Mouse (Mus musculus) midbrain, embryonic 11.5 days (tissue): Measurements from ENCODE around the gene 1700017B05Rik. TPM values are rescaled to one million over a fixed set of nuclear protein-coding genes. Genes with fewer than 3 reads are reported as not detected.

ENCODE experiments used
- ATAC-seq: fragments of 200-750 bp; cut with Nextera tagmentation; 2 replicates; pipeline ENCODE4 v1.8.0; 2017; ENCODE audit warnings: moderate TSS enrichment, moderate library complexity; ENCODE audit not compliant: low FRiP score
- DNase-seq: peaks from one replicate; pipeline ENCODE4 v3.0.0; 2015; ENCODE audit warnings: low spot score; ENCODE audit errors: missing footprints
- H3K27ac ChIP-seq: fragments of 300-500 bp; sonication (generic); 2 replicates; pipeline ENCODE4 v1.5.1; 2014; ENCODE audit warnings: low read depth, low read length
- H3K27me3 ChIP-seq: fragments of 300-500 bp; sonication (generic); 2 replicates; pipeline ENCODE4 v1.6.1; 2014; ENCODE audit warnings: mild to moderate bottlenecking, low read length, moderate library complexity, mixed read lengths; ENCODE audit not compliant: control insufficient read depth, insufficient read depth
- H3K36me3 ChIP-seq: fragments of 300-500 bp; sonication (generic); 2 replicates; pipeline ENCODE4 v1.6.1; 2014; ENCODE audit warnings: mild to moderate bottlenecking, low read length, moderate library complexity, mixed read lengths; ENCODE audit not compliant: control insufficient read depth, insufficient read depth
- H3K4me1 ChIP-seq: fragments of 300-500 bp; sonication (generic); 2 replicates; pipeline ENCODE4 v1.6.1; 2014; ENCODE audit warnings: low read length; ENCODE audit not compliant: control insufficient read depth, insufficient read depth
- H3K4me2 ChIP-seq: fragments of 300-500 bp; sonication (generic); 2 replicates; pipeline ENCODE4 v1.6.1; 2014; ENCODE audit warnings: mild to moderate bottlenecking, moderate library complexity
- H3K4me3 ChIP-seq: fragments of 300-500 bp; sonication (generic); 2 replicates; pipeline ENCODE4 v1.5.1; 2014; ENCODE audit warnings: low read depth, low read length
- H3K9ac ChIP-seq: fragments of 300-500 bp; sonication (generic); 2 replicates; pipeline ENCODE4 v1.6.1; 2014; ENCODE audit warnings: low read length
- H3K9me3 ChIP-seq: fragments of 300-500 bp; sonication (generic); 2 replicates; pipeline ENCODE4 v1.6.1; 2016; ENCODE audit warnings: low read length; ENCODE audit not compliant: control insufficient read depth
- WGBS: fragments of 180-500 bp; shearing (Covaris S2); extraction: QIAGEN DNeasy Blood & Tissue Kit; methylation state at CpG from one replicate; pipeline ENCODE4 v1.1.7; 2014; 5-methylcytosine and 5-hydroxymethylcytosine counted together
- polyA plus RNA-seq: library from polyadenylated mRNA; unstranded; fragments of >200 nt; fragmentation: Nextera tagmentation; extraction: Ambion mirVana; gene quantifications from 2 replicates; pipeline ENCODE4 v1.2.1, GENCODE M21; 2014

Gene 1700017B05Rik
- polyA plus RNA-seq, 1 experiment from 2014 or later: 9.3 TPM

DNA sequence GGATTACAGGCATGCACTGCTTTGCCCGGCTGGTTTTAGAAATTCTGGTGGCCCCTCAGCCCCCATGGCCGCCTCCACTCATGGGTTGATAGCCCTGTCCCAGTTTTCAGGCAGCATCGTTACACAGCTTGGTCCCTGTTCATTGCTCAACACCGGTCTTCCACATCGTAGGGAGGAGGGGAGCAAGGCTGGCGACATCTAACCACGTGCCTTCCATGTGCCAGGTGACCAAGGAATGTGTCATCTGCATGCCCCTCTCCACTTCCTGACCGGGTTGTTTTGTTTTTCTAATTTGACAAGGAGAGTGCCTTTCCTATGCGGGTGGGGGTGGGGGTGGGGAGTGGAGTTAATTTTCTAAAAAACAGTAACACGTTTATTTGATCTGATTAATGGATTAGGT is 5.7 kb upstream of the 1700017B05Rik start:
- H3K4me1 ChIP-seq: peaks cover 9% of the 10 kb centered on the region
- ATAC-seq: no peak
- no peaks in the 10 kb centered on the region for H3K9me3 ChIP-seq
- H3K27me3 ChIP-seq: no peaks in the 10 kb centered on the region
- WGBS: 39% methylated on average over 10 of the region's 10 CpGs
- H3K36me3 ChIP-seq: no peaks in the 10 kb centered on the region
- H3K4me3 ChIP-seq: no peak overlapping the region
- no peak overlapping the region for H3K27ac ChIP-seq
- DNase-seq: peak; percentile 72
- no peak overlapping the region for H3K9ac ChIP-seq
- no peak overlapping the region for H3K4me2 ChIP-seq

DNA sequence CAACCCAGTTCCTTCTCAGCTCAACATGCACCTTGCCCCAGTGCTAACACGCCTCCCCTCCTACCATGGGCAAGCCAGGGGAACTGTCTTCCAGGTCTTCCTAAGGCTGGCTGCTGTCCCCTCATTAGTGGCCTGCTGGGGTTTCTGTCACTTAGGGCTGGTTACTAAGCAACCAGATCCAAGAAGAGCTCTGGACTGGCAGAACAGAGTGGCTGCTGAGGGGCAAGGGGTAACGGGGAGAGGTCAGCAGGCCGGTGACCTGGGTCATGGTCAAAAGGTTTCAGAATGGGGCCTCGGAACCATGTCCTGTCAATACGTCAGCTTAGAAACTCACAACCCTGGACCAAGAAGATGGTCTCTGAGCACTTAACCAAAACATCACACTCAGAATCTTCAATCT is 5.0 kb upstream of the 1700017B05Rik start:
- Histone ChIP-seq H3K4me2 (no peak overlapping the region), H3K9ac (no peak overlapping the region), H3K36me3 (no peaks in the 10 kb centered on the region), H3K4me3 (no peak overlapping the region), H3K9me3 (no peaks in the 10 kb centered on the region), H3K27ac (no peak overlapping the region), H3K4me1 (peaks cover 9% of the 10 kb centered on the region), H3K27me3 (no peaks in the 10 kb centered on the region)
- WGBS: 8% methylated on average over 5 of the region's 5 CpGs
- ATAC-seq (no peak), DNase-seq (peak; percentile 88)

DNA sequence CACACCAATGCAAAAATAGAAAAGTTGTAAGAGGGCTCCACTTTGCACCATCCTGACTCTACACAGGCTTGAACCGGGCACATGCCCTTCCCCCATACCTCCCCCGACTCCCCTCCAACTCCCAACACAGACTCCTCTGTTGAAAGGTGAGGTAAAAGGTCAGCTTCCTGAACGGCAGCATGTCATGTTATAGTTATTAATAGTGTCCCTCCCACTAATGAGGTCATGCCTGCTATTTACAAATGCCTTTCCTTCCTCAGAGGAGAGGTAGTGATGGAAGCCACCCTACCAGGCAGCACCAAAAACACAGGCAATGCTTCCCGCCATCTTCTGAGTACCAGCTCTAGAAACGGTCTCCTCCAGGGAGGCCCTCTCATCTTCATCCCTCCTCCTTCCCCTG is 2.7 kb upstream of the 1700017B05Rik start:
- Histone ChIP-seq H3K4me3 (no peak overlapping the region), H3K4me2 (no peak overlapping the region), H3K27ac (no peak overlapping the region), H3K27me3 (peaks cover 4% of the 10 kb centered on the region; the same call in 1 of the 2 replicates), H3K9me3 (no peaks in the 10 kb centered on the region), H3K9ac (no peak overlapping the region), H3K36me3 (no peaks in the 10 kb centered on the region), H3K4me1 (peaks cover 16% of the 10 kb centered on the region)
- WGBS: 60% methylated on average over 5 of the region's 5 CpGs
- DNase-seq: peak; percentile 81
- no peak for ATAC-seq

DNA sequence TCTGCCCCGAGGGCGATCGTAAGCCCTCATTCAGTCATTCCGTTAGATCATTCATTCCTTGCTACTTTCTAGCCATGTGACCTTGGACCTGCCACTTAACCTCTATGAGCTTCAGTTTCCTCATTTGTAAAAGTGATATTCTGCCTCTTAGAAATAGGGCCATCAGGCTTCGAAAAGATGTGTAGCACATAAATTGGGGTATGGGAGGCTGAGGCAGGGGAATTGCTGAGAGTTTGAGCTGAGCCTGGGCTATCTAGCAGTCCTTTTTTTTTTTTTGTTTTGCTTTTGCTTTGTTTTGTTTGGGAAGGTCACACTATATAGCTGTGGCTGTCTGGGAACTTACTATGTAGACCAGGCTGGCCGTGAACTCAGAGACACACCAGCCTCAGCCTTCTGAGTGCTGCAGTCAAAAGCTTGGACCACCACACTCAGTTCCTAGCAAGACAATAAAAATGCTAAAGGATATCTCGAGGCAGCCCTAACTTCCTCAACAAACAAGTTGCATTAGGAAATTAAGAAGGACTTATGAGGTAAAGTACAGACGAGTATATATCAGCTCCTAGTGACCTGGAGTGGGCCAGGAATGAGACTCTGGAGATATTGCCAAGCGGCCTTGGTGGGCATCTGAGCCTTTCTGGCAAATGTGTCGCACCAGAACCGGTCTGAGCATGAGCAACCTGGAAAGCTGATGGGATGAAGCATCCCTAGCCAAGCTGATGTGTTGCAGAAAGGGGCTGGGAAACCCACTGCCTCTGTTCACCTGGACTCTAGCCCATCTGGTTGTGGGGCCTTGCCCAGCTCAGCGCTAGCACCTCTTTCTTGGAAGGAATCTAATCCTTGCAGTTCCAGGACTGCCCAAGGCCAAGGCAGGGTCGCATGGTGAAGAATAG is 628 bp upstream of the 1700017B05Rik start:
- DNase-seq (peak; percentile 77), ATAC-seq (no peak)
- Histone ChIP-seq H3K27ac (no peak overlapping the region; the same call in 1 of the 2 replicates), H3K27me3 (peaks cover 4% of the 10 kb centered on the region; the same call in 1 of the 2 replicates), H3K4me2 (peak overlapping the region; percentile 96), H3K4me3 (peak overlapping the region; percentile 75), H3K36me3 (peaks cover under 1% of the 10 kb centered on the region; the same call in 1 of the 2 replicates), H3K4me1 (peaks cover 14% of the 10 kb centered on the region), H3K9ac (peak overlapping the region; percentile 85), H3K9me3 (no peaks in the 10 kb centered on the region)
- 52% methylated on average over 13 of the region's 13 CpGs for WGBS

DNA sequence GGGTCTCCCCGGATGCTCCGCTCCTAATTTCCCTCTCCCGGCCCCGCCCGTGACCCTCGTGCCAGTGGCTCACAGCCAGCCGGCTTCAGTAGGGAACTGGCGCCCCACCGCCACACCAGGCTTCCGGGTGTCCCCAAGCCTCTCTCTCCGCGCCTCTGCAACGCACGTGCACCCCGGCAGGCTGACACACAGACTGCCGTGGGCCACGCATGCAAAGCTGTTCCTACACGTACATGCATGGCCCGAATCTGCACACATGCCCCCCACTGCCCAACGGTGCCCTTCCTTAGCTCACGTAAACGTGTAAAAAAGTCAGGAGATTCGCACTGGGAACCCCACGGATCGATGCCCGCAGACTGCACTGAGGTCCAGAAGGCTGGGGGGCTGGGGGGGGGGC is 898 bp downstream of the 1700017B05Rik start:
- ATAC-seq: no peak
- DNase-seq: no peak
- Histone ChIP-seq H3K9ac (peak overlapping the region; percentile 85), H3K27me3 (peaks cover 4% of the 10 kb centered on the region; the same call in 1 of the 2 replicates), H3K36me3 (peaks cover 3% of the 10 kb centered on the region; the same call in 1 of the 2 replicates), H3K9me3 (no peaks in the 10 kb centered on the region), H3K4me1 (peaks cover 7% of the 10 kb centered on the region; the same call in 1 of the 2 replicates), H3K4me3 (peak overlapping the region; percentile 75), H3K27ac (no peak overlapping the region), H3K4me2 (peak overlapping the region; percentile 96)
- WGBS: 0% methylated on average over 26 of the region's 26 CpGs

DNA sequence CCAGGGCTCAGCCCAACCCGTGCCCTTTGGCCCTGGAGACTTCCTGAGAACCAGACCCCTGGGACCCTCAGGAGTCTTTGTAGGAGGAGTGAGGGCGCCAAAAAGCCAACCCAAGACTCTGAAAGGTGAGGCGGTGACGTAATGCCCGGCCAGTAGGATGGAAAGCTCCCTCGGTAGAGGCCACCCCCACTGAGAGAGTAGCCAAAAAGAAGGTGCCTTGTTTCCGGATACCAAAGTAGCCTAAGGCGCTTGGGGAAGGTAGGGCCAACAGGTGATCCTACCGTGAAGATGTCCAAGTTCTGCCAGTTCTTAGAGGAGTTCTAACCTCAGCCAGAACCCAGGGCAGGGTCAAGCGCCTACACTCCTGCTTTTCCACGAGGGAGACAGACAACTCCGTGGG is 1.5 kb downstream of the 1700017B05Rik start:
- Histone ChIP-seq H3K4me1 (peaks cover 7% of the 10 kb centered on the region; the same call in 1 of the 2 replicates), H3K27me3 (peaks cover 4% of the 10 kb centered on the region; the same call in 1 of the 2 replicates), H3K36me3 (peaks cover 3% of the 10 kb centered on the region; the same call in 1 of the 2 replicates), H3K9me3 (no peaks in the 10 kb centered on the region), H3K9ac (peak overlapping the region; percentile 85; the same call in 1 of the 2 replicates), H3K4me2 (peak overlapping the region; percentile 96), H3K4me3 (peak overlapping the region; percentile 75), H3K27ac (no peak overlapping the region)
- 20% methylated on average over 12 of the region's 12 CpGs for WGBS
- no peak for ATAC-seq
- peak; percentile 87 for DNase-seq

DNA sequence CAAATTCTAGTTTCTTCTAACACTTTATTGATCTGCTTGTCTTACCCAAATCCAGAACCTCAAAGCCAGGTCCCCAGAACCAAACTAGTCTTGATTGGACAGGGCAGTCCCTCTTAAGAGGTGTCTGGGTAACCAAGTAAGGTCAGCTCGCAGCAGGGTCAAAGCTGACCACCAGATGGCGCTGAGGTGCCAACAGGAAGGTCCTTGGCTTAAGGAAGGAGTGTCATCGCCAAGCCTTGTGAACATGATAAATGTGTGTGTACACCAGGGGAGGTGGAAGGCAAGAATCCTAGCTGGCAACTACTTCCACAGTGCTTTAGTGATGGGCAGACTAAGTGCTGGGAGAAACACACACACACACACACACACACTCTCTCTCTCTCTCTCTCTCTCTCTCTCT is 2.7 kb downstream of the 1700017B05Rik start:
- no peak overlapping the region for H3K4me3 ChIP-seq
- 12% methylated on average over 3 of the region's 3 CpGs for WGBS
- no peak for ATAC-seq

DNA sequence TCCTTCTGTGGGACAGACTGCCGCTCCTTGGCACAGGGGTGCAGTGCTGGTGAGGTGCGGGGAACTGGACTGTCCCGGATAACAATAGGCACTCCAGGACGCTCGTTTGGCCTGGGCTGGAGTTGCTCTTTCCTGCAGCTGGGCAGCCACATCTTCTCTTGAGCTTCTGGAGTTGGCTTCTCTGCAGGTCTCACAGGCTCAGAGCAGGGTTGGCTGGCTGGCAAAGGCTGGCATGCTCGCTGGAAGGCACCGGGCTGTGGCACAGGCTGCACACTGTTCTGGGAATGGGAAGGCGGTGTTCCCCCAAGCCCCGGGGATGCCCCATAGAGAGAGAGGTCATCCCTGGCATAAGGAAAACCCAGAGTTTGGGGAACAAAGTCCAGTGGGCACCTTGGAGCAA is 4.8 kb downstream of the 1700017B05Rik start:
- Histone ChIP-seq H3K4me2 (no peak overlapping the region), H3K36me3 (peaks cover 6% of the 10 kb centered on the region), H3K27me3 (peaks cover 4% of the 10 kb centered on the region; the same call in 1 of the 2 replicates), H3K4me3 (no peak overlapping the region), H3K27ac (no peak overlapping the region), H3K4me1 (peaks cover 7% of the 10 kb centered on the region; the same call in 1 of the 2 replicates), H3K9ac (no peak overlapping the region), H3K9me3 (no peaks in the 10 kb centered on the region)
- ATAC-seq: no peak
- no peak for DNase-seq
- 94% methylated on average over 9 of the region's 9 CpGs for WGBS

More for the DNA sequence above, 2.7 kb downstream of the 1700017B05Rik start:
- Histone ChIP-seq H3K9me3 (no peaks in the 10 kb centered on the region), H3K27ac (no peak overlapping the region), H3K27me3 (peaks cover 4% of the 10 kb centered on the region; the same call in 1 of the 2 replicates), H3K4me2 (no peak overlapping the region), H3K9ac (no peak overlapping the region), H3K4me1 (peaks cover 7% of the 10 kb centered on the region; the same call in 1 of the 2 replicates), H3K36me3 (peaks cover 3% of the 10 kb centered on the region; the same call in 1 of the 2 replicates)
- peak; percentile 99 for DNase-seq

DNA sequence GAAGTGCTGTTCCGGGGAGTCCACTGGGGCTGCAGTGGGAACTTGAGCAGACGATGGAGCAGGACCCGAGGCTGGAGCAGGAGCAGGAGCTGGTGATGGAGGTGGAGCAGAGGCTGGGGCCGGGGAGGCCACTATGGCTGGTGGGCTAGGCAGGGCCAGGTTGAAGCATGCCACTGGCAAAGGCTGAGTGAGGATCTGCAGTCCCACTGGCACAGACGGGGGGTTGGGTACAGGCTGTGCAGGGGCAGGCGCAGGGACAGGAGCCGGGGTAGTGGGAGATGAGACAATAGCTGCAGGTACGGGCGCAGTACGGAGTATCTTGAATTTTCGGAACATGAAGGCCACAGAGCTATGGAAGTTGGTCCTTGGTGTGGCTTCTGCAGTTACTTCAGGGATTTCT is 5.6 kb downstream of the 1700017B05Rik start:
- H3K27me3 ChIP-seq: peaks cover 4% of the 10 kb centered on the region; the same call in 1 of the 2 replicates
- no peak overlapping the region for H3K4me2 ChIP-seq

More for the DNA sequence above, 5.6 kb downstream of the 1700017B05Rik start:
- Histone ChIP-seq H3K27ac (no peak overlapping the region), H3K4me1 (peaks cover 7% of the 10 kb centered on the region; the same call in 1 of the 2 replicates), H3K9ac (no peak overlapping the region), H3K36me3 (peaks cover 7% of the 10 kb centered on the region), H3K9me3 (no peaks in the 10 kb centered on the region), H3K4me3 (no peak overlapping the region)
- ATAC-seq (no peak), DNase-seq (no peak)
- 97% methylated on average over 11 of the region's 11 CpGs for WGBS
